Comparison of ENCODE assay signal across 22 mouse cellular contexts in the genomic region with DNA sequence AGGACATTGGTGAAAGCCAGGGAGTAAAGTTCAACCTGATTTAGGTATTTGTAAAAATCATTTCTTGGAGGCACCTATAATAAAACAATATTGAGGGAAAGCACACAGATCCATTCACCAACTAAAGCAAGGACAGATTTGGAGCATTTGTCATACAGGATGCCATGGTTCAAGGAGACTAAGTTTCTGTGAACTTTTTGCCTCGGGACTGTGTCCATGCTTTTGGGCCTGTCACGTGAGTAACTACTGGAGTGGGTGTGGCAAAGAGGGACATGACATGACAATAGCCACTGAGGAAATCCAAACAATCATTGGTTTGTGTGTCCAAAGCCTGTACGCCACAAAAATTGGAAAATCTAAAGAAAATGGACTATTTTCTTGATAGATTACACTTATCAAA.
DNase-seq lines count a peak whose midpoint lies in the region; ATAC-seq and TF ChIP-seq lines count a peak whose summit lies in the region.
"Had no signal": no experiment of that assay in that cellular context is flagged by ENCODE, and none has a peak within 500 bp of the region (broad histone marks: within the 10 kb centered on the region; RNA-seq: fewer than 3 reads in every experiment).

No protein-coding gene starts in this region.

- 19% methylated on average over 3 of the region's 3 CpGs for WGBS in liver, adult 2 months
- 91% methylated on average over 3 of the region's 3 CpGs for WGBS in midbrain, embryonic 11.5 days
- WGBS in midbrain, postnatal 0 days = 95% methylated on average over 3 of the region's 3 CpGs

- TF ChIP-seq CTCF in liver, adult 2 months (IDR thresholded peaks at IDR 0.05; ENCODE audit: low read depth, low read length) = no peak
- no peak for TF ChIP-seq CTCF in midbrain, postnatal 0 days (IDR thresholded peaks at IDR 0.05)

- no peaks in the 10 kb centered on the region for H3K27me3 ChIP-seq in liver, adult 2 months (ENCODE audit: control insufficient read depth, insufficient read depth, low read length)
- no peaks in the 10 kb centered on the region for H3K27me3 ChIP-seq in midbrain, embryonic 11.5 days (ENCODE audit: control insufficient read depth, insufficient read depth, low read length)
- no peaks in the 10 kb centered on the region for H3K27me3 ChIP-seq in midbrain, postnatal 0 days (ENCODE audit: insufficient read depth, low read length)
- H3K27me3 ChIP-seq: embryonic facial prominence, embryonic 13.5 days; embryonic facial prominence, embryonic 15.5 days; forebrain, embryonic 12.5 days had no signal

- ATAC-seq in midbrain, embryonic 11.5 days (ENCODE audit: low FRiP score) = no peak
- no peak for ATAC-seq in midbrain, postnatal 0 days (ENCODE audit: low FRiP score)
- ATAC-seq: forebrain, embryonic 14.5 days; forebrain, embryonic 16.5 days had no signal

- TF ChIP-seq POLR2A in liver, adult 2 months (IDR thresholded peaks at IDR 0.05; ENCODE audit: extremely low read depth, insufficient read depth, low read length) = no peak

- peak; percentile 42 for DNase-seq in heart, adult 11 months
- DNase-seq in heart, adult 8-10 months (ENCODE audit: low spot score) = no peak
- peak; percentile 68 for DNase-seq in liver, adult 2 months (ENCODE audit: extremely low read depth, low read depth, low spot score)
- DNase-seq in liver = no peak
- peak; percentile 14 for DNase-seq in midbrain, embryonic 11.5 days (ENCODE audit: low spot score, missing footprints)
- no peak for DNase-seq in midbrain, postnatal 0 days (ENCODE audit: low spot score)
- DNase-seq: adrenal gland, adult 8-10 months; adrenal gland, postnatal 25 days; cerebellum, adult 11 months; cerebellum, adult 18-20 months; cerebellum, adult 8-10 months; cerebellum, adult 9-11 months; cerebellum, postnatal 14 days; cerebellum, postnatal 36 days; embryo, embryonic 11 days had no signal

- no peaks in the 10 kb centered on the region for H3K36me3 ChIP-seq in liver, adult 2 months (ENCODE audit: control insufficient read depth, insufficient read depth, low read length)
- no peaks in the 10 kb centered on the region for H3K36me3 ChIP-seq in midbrain, embryonic 11.5 days (ENCODE audit: control insufficient read depth, insufficient read depth, low read length)
- no peaks in the 10 kb centered on the region for H3K36me3 ChIP-seq in midbrain, postnatal 0 days (ENCODE audit: insufficient read depth, low read length)
- H3K36me3 ChIP-seq: embryonic facial prominence, embryonic 13.5 days; embryonic facial prominence, embryonic 15.5 days; forebrain, embryonic 10.5 days; forebrain, embryonic 12.5 days had no signal

- no peaks in the 10 kb centered on the region for H3K79me2 ChIP-seq in liver, adult 2 months (ENCODE audit: control insufficient read depth, insufficient read depth, low read length)

- no peak overlapping the region for H3K9ac ChIP-seq in liver, adult 2 months (ENCODE audit: low read depth, low read length)
- H3K9ac ChIP-seq in midbrain, embryonic 11.5 days (ENCODE audit: low read length) = no peak overlapping the region
- no peak overlapping the region for H3K9ac ChIP-seq in midbrain, postnatal 0 days (replicated peaks; ENCODE audit: low read length, poor library complexity, severe bottlenecking)
- H3K9ac ChIP-seq: embryonic facial prominence, embryonic 13.5 days; embryonic facial prominence, embryonic 15.5 days; forebrain, embryonic 12.5 days had no signal

- peaks cover 3% of the 10 kb centered on the region; the same call in 1 of the 2 replicates for H3K4me1 ChIP-seq in liver, adult 2 months (ENCODE audit: control insufficient read depth, insufficient read depth, low read length)
- H3K4me1 ChIP-seq in midbrain, embryonic 11.5 days (ENCODE audit: control insufficient read depth, insufficient read depth, low read length) = no peaks in the 10 kb centered on the region
- no peaks in the 10 kb centered on the region for H3K4me1 ChIP-seq in midbrain, postnatal 0 days (ENCODE audit: insufficient read depth, low read length)
- H3K4me1 ChIP-seq: embryonic facial prominence, embryonic 13.5 days; embryonic facial prominence, embryonic 15.5 days; forebrain, embryonic 10.5 days; forebrain, embryonic 12.5 days had no signal

- H3K4me2 ChIP-seq in midbrain, embryonic 11.5 days = no peak overlapping the region
- H3K4me2 ChIP-seq in midbrain, postnatal 0 days (ENCODE audit: low read depth, low read length, poor library complexity, severe bottlenecking) = no peak overlapping the region
- H3K4me2 ChIP-seq: embryonic facial prominence, embryonic 13.5 days; embryonic facial prominence, embryonic 15.5 days; forebrain, embryonic 12.5 days had no signal

- no peaks in the 10 kb centered on the region for H3K9me3 ChIP-seq in midbrain, embryonic 11.5 days (ENCODE audit: control insufficient read depth, low read length)
- no peaks in the 10 kb centered on the region for H3K9me3 ChIP-seq in midbrain, postnatal 0 days (ENCODE audit: low read length)
- H3K9me3 ChIP-seq: embryonic facial prominence, embryonic 13.5 days; embryonic facial prominence, embryonic 15.5 days had no signal

- no peak overlapping the region; the same call in 1 of the 2 replicates for H3K27ac ChIP-seq in liver, adult 2 months (replicated peaks; ENCODE audit: insufficient read depth, low read depth, low read length)
- no peak overlapping the region for H3K27ac ChIP-seq in midbrain, embryonic 11.5 days (ENCODE audit: low read depth, low read length)
- H3K27ac ChIP-seq in midbrain, postnatal 0 days (ENCODE audit: low read depth, low read length) = no peak overlapping the region
- H3K27ac ChIP-seq: embryonic facial prominence, embryonic 13.5 days; embryonic facial prominence, embryonic 15.5 days; forebrain, embryonic 10.5 days; forebrain, embryonic 12.5 days had no signal

- H3K4me3 ChIP-seq in liver, adult 2 months (ENCODE audit: insufficient read depth, low read depth, low read length) = no peak overlapping the region
- no peak overlapping the region for H3K4me3 ChIP-seq in midbrain, embryonic 11.5 days (ENCODE audit: low read depth, low read length)
- no peak overlapping the region for H3K4me3 ChIP-seq in midbrain, postnatal 0 days (ENCODE audit: low read depth, low read length)
- H3K4me3 ChIP-seq: embryonic facial prominence, embryonic 13.5 days; embryonic facial prominence, embryonic 15.5 days; erythroblast, embryonic 14.5 days; forebrain, embryonic 10.5 days; forebrain, embryonic 12.5 days had no signal

Comparison
In these comparisons a context has a peak if more than half of its experiments do, and no peak if none do; other contexts are left out.
1. DNase-seq: peak in heart, adult 11 months (single experiment), liver, adult 2 months (single experiment) and midbrain, embryonic 11.5 days (single experiment); none in heart, adult 8-10 months (single experiment), liver (single experiment) and midbrain, postnatal 0 days (single experiment).